Mouse (Mus musculus) embryo, embryonic 11 days (tissue): ENCODE data around the gene Lpcat2.

Source experiments
- DNase-seq: peaks from one replicate; pipeline ENCODE4 v3.0.0-alpha.2; 2015

Gene Lpcat2

GRCm38 (mm10) chr8:92916082-92916481 is 60.9 kb downstream of the Lpcat2 start:
- DNase-seq, result no peak

GRCm38 (mm10) chr8:92921768-92922167 is 66.6 kb downstream of the Lpcat2 start:
- DNase-seq, result no peak

GRCm38 (mm10) chr8:92928986-92929385 is 73.8 kb downstream of the Lpcat2 start:
- peak; percentile 12 for DNase-seq

GRCm38 (mm10) chr8:92938056-92938455 is 82.9 kb downstream of the Lpcat2 start:
- DNase-seq, result no peak

GRCm38 (mm10) chr8:92949071-92949470 is 93.9 kb downstream of the Lpcat2 start:
- DNase-seq, result no peak

- no peak for DNase-seq
Measured at GRCm38 (mm10) chr8:92950639-92951371, 95.7 kb downstream of the Lpcat2 start.

- no peak for DNase-seq
Measured at GRCm38 (mm10) chr8:92954044-92954443, 98.9 kb downstream of the Lpcat2 start.

GRCm38 (mm10) chr8:92959779-92960178 is 104.6 kb downstream of the Lpcat2 start, which contains the start of gene Slc6a2:
Slc6a2 (plus strand) TSS chr8:92960079.
- no peak for DNase-seq

- DNase-seq, result peak; percentile 43
Measured at GRCm38 (mm10) chr8:92960451-92960911, 105.3 kb downstream of the Lpcat2 start.

GRCm38 (mm10) chr8:92961088-92961487 is 105.9 kb downstream of the Lpcat2 start:
- peak; percentile 27 for DNase-seq

- DNase-seq, result no peak
Measured at GRCm38 (mm10) chr8:92964556-92964955, 109.4 kb downstream of the Lpcat2 start.
